In genomic region chr11:54195954-54196353, GRCm38 (mm10) we compare ENCODE assay signal across 15 mouse cellular contexts. TPM values are rescaled to one million over a fixed set of nuclear protein-coding genes. Genes with fewer than 3 reads are reported as not detected.
DNase-seq lines count a peak whose midpoint lies in the region.
"Had no signal": no experiment of that assay in that cellular context is flagged by ENCODE, and none has a peak within 500 bp of the region (broad histone marks: within the 10 kb centered on the region; RNA-seq: fewer than 3 reads in every experiment).

No protein-coding gene starts in this region.

- DNase-seq in layer of hippocampus, adult 11-12 months (ENCODE audit: low spot score) = peak; percentile 37
- no peak for DNase-seq in layer of hippocampus, postnatal 25 days (ENCODE audit: extremely low spot score in 1 of 2, low spot score in 1 of 2)
- DNase-seq in cerebellum, adult 11-12 months = peak; percentile 85
- peak; percentile 89 for DNase-seq in cerebellum, adult 9-10 months
- DNase-seq in layer of hippocampus, adult 9-11 months = peak; percentile 38
- DNase-seq in ovary, postnatal 10 days (ENCODE audit: low spot score) = no peak
- no peak for DNase-seq in lung, postnatal 14 days
- DNase-seq: adrenal gland, adult 2 months; heart, postnatal 14 days; kidney, adult 18-20 months; lung, embryonic 14.5 days; thymus, adult 2 months had no signal

RNA-seq across cellular contexts. Expression of gene Csf2, which starts 53.5 kb away (rescaled TPM):
- total RNA-seq in layer of hippocampus, postnatal 25 days (2021) = not detected
- total RNA-seq: adrenal gland, adult 2 months; heart, postnatal 14 days; megakaryocyte, adult 5-6 weeks; monocyte, adult 5-6 weeks; neutrophil, adult 5-6 weeks had no signal

Comparison
In these comparisons a context has a peak if more than half of its experiments do, and no peak if none do; other contexts are left out.
1. DNase-seq: peak in layer of hippocampus, adult 11-12 months (single experiment), cerebellum, adult 11-12 months (single experiment), cerebellum, adult 9-10 months (single experiment) and layer of hippocampus, adult 9-11 months (single experiment); none in layer of hippocampus, postnatal 25 days (0 of 2), ovary, postnatal 10 days (single experiment) and lung, postnatal 14 days (single experiment).